Mouse (Mus musculus) left cerebral cortex, postnatal 10 days (tissue): ENCODE results near the gene Hinfp. TPM values are rescaled to one million over a fixed set of nuclear protein-coding genes. Genes with fewer than 3 reads are reported as not detected.
A peak's percentile ranks its signal among the peaks of the same experiment; 100 is the strongest.
"Not testable (repeated sequence)": the region's sequence is repeated elsewhere in the genome, so short reads cannot be mapped to it uniquely, and the experiment has no call there.

Experiments used
- DNase-seq, 2 experiments: peaks; one replicate each; pipeline ENCODE4 v3.0.0; 2021 to 2022; ENCODE audit warnings: low spot score in 2 of 2, mixed read lengths in 1 of 2; ENCODE audit errors: extremely low spot score in 1 of 2
- intact Hi-C: fragments of 180-260 bp; cut with DNase I; formaldehyde crosslinking; loops from one replicate; pipeline ENCODE4 v1.15.1; 2025
- total RNA-seq, 2 experiments: library from RNA; stranded (reverse); gene quantifications; 2 replicates each; pipeline ENCODE4 v1.2.3; 2021

Hinfp gene
- total RNA-seq, 2 experiments from 2014 or later, result 27.1 to 28.3 TPM

DNA sequence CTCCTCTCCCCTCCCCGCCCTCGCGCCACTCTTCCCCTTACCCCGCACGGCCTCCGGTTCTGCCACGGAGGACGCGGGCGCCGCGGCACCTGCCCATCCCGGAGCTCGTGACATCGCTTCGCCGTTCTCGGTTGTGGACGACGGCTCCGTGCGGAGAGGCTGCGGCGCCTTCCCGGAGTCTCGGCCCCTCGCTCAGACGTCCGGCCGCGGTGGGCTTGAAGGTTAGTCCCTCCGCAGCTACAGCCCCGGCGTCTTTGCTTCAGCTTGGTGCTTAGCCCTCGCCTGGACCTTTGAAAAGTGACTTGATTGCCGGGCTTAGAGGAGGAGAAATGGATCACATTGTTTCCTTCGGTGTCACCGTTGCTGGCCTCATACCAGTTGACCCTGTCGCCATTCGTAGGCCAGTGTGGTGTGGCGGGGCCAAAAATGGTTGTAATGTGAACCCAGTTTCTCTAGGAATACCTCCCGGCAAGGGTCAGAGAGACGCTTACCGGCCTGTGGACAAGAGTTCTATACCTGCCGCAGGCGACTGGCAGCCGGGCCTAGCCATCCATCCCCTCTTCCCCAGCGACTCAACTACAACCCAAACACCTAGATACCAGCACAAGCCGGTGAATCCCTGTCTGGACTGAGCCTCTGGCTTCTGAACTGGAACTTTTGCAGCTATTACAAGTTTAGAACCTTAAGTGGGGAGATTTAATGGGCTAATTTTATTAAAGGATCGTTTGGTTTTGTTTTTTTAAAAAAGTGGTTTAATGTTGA is 30.0 kb upstream of the Hinfp start:
- peak in 1 of 2 experiments; percentile 34 for DNase-seq
- intact Hi-C loops, result loop anchor here (10.0 kb wide), 1 partner anchor 211 kb away; no protein-coding TSS in a partner anchor

DNA sequence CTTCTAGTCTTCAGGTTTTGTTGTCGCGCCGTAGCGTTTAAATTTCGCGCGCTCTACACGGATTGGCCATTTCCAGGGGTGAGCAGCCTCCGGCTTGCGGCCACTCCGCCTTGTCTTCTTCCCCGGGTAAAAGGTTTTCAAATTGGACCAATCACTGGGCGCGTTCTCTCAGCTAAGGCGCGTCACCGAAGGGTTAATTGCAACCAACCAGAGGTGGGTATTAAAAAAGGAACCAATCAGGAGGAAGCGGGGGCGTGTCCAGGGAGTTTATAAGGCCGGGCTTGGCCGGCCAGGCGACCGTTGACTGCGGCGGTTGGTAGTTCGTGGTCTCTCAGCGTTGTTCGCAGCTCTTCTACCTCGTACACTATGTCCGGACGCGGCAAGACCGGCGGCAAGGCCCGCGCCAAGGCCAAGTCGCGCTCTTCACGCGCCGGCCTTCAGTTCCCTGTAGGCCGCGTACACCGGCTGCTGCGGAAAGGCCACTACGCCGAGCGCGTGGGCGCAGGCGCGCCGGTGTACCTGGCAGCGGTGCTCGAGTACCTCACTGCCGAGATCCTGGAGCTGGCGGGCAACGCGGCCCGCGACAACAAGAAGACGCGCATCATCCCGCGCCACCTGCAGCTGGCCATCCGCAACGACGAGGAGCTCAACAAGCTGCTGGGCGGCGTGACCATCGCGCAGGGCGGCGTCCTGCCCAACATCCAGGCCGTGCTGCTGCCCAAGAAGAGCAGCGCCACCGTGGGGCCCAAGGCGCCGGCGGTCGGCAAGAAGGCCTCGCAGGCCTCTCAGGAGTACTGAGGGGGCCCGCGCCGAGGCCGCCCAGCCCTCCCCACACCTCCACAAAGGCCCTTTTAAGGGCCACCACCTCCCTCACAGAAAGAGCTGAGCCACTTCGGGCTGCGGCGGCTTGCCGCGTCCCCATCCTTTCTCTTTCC is 29.2 kb upstream of the Hinfp start, which contains the start of gene H2afx:
TSS of gene H2afx (plus strand) at position 299 of the 935 bp plus-strand sequence.
- intact Hi-C loops, result loop anchor here (10.0 kb wide), 1 partner anchor 210 kb away; no protein-coding TSS in a partner anchor
- DNase-seq, result peak; percentile 98 to 100

DNA sequence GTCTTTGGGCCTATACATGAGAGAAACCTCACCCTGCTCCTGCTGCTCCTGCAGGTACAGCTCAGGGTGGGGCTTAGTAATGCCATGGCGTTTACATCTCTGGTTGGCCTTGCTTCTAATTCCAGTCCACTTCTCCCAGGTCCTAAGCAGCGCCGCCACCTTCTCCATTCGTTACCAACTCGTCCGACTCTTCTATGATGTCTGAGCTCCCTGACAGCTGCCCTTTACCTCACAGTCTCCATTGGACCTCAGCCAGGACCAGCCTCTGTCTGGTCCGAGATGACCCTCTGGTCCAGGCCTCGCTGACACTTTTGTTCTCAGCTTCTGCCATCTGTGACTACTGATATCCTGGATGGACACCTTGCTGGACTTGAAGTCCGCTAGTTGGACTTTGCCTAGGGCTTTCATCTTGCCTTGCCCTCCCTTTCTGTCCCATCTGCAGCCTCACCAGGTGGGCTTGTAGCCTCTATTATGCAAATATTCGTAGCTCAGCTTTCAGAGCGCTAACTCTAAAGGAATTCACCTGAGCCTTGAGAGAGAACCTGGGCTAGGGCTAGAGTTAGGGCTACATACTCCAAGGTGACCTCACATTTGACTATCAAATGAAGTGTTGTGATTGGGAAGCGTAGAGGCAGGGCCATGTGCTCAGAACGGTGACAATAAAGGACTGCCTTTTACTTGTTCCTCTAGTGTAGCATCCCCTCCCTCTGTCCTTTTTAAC is 27.6 kb upstream of the Hinfp start:
- intact Hi-C loops, result loop anchor here (10.0 kb wide), 1 partner anchor 208 kb away; no protein-coding TSS in a partner anchor
- DNase-seq, result peak in 1 of 2 experiments; percentile 43

DNA sequence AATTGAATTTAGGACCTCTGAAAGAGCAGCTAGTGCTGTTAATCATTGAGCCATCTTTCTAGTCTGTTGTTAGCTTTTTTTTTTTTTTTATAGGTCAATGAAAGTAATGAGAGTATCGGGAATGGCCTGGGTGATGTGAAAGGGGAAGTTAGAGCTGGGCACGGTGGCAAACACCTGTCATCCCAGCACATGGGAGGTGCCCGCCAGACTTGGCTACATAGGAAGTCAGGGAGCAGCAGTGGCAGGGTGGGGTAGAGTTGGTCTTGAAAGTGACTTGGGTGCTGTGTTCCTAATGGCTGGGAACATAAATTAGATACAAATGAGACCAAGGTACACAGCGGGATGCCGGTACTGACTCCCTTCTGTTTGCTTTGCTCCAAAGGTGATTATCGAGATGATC is 25.3 kb upstream of the Hinfp start:
- intact Hi-C loops, result loop anchor here (10.0 kb wide), 1 partner anchor 206 kb away; no protein-coding TSS in a partner anchor
- DNase-seq, result no peak

DNA sequence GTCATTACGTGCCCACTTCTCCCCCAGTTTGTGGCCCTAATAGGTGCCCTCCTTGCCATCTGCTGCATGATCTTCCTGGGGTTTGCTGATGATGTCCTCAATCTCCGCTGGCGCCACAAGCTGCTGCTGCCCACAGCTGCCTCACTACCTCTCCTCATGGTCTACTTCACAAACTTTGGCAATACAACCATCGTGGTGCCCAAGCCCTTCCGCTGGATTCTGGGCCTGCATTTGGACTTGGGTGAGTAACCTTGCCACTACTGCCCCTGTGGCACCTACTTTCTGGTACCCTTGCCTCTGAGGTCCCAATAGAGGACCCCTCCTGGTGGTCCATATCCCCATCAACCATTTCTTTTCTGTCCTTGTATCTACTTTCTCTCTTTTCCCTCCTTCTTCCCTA is 22.5 kb upstream of the Hinfp start:
- no peak for DNase-seq
- intact Hi-C loops, result no loop called here

DNA sequence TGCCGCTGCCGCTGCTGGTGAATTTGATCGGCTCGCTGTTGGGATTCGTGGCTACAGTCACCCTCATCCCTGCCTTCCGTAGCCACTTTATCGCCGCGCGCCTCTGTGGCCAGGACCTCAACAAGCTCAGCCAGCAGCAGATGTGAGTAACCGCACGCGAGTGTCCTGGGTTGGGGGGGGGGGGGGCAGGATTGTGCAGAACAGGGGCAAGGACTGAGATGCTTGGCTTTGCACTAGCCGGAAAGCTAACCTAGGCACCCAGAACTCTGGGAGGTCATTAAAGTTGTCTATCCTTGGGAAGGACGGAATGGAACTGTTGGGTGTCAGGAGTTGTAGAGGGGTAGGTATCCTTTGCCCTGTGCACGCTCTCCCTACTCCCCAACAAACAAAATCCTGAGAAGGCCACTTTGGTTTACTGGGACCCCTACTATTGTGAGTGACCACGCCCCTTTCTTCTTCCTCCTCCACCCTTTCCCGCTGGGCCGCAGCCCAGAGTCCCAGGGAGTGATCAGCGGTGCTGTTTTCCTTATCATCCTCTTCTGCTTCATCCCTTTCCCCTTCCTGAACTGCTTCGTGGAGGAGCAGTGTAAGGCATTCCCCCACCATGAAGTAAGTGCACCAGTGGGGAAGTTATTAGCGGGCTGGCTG is 21.7 kb upstream of the Hinfp start:
- intact Hi-C loops, result no loop called here
- no peak for DNase-seq

DNA sequence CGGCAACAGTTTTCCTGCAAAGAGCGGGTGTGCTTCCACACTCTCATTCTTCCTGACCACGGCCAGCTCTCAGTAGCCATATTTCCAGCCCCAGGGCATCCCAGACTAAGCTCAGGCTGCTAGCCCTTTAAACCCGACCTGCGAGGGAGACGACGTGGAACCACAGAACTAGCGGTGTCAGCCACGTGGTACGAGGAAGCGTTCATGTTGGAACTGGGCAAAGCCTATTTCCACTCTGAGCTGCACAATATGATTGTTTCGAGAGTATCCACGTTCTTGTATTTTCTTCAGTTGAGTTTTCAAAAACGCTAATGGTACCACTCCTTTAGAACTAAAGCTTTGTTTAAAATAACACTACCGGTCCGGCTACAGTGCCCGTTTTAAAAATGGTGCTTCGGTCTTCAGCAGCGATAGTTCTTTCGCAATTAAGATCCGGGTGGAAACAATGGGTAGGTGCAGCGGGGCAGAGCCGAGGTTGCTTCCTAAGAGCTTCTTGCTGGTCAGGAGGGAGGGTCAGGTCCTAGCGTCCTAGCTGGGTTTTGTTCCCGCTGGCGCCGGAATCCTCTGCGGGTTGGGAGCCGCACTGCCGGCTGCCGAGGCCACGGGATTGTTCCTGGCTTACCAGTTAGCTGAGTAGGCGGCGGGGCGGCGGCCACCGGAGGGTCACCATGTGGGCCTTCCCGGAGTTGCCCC is 21.0 kb upstream of the Hinfp start:
- intact Hi-C loops, result no loop called here
- peak; percentile 86 to 89 for DNase-seq

DNA sequence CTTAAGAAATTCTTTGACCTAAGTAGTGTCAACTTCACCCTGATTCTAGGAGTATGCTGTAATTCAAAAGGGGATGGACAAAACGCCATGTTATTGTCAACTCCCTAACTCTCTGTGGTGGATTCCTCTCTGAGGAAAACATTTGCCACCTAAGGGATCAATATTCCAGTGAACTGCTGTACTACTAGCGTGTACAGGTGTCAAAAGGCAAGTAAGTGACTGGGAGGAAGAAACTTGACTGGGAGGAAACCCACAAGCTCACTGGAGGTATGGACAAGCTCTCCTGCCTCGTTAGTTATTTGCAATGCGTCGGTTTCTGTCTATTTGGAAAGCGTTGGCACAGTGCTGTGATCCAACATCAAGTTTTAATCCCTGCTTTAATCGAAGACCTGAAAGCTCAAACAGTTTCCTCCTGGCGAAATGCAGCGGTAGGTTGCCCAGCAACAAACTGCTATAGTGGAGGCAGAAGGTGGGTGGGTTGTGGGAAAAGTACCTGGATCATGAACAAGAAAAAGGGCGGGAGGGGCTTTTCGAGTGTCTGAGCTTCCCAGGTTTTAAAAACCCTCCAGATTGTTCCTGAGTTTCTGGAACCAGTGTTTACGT is 20.4 kb upstream of the Hinfp start, which contains the start of gene Dpagt1:
TSS of gene Dpagt1 (plus strand) at position 252 of the 603 bp plus-strand sequence.
- no peak for DNase-seq
- intact Hi-C loops, result no loop called here

DNA sequence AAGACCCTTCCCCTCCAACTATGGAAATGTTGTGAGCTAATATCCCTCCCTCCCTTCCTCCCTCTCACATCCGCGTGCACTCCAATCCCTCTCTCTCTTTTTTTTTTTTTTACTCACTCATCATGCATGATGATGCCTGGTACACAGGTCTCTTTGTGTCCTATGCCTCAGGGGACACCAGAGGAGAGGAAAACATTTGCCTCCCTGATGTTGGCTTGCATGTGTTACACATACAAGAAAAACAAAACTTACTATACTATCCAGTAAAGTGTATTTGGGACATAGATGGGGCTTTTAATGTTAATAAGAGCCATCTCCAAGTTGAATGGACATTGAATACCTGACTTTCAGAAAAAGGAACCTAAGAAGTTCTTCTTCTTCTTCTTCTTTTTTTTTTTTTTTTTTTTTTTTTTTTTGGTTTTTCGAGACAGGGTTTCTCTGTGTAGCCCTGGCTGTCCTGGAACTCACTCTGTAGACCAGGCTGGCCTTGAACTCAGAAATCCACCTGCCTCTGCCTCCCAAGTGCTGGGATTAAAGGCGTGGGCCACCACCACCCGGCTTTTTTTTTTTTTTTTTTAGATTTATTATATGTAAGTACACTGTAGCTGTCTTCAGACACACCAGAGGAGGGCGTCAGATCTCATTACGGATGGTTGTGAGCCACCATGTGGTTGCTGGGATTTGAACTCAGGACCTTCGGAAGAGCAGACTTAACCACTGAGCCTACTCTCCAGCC is 19.7 kb upstream of the Hinfp start:
- DNase-seq, intact Hi-C loops: not testable (repeated sequence)

DNA sequence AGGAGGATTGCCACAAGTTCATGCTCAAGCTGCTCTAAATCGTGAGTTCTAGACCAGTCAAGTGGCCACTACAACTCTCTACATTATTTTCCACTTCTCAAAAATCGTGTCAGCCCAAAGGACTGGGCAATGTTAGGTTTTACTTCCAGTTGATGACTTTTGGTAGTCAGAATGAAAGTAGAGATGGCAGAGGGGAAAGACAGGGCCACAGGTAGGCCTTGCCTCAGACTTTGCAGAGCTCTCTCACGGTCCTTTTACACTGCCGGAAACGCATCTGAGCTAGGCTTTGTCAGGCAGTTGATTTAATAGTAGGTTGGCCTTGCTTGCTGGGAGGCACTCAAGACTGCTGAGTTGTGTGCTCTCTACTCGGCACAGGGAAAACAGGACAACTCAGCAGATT is 18.7 kb upstream of the Hinfp start:
- intact Hi-C loops, result no loop called here
- DNase-seq, result no peak

DNA sequence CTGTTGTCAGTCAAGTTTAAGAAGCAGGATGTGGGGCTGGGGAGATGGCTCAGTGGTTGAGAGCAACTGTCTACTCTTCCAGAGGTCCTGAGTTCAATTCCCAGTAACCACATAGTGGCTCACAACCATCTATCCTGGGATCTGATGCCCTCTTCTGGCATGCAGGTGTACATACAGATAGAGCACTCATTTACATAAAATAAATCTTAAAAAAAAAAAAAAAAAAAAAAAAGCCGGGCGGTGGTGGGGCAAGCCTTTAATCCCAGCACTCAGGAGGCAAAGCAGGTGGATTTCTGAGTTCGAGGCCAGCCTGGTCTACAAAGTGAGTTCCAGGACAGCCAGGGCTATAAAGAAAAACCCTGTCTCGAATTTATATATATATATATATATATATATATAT is 18.2 kb upstream of the Hinfp start:
- DNase-seq, intact Hi-C loops: not testable (repeated sequence)

DNA sequence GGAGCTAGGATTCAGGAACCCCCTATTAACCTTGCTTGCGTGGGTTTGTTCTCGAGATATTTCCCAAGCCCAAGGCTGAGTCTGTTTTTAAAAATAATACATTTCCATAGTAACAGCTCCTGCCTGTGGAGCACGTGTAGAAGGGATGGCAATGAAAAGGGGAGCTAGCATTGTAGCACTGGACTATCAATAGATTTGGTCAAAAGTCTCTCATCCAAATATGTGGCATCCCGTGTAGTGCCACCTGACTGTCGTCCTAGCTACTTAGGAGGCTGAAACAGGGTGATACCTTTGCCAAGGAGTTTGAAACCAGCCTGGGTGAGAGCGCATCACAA is 15.3 kb upstream of the Hinfp start:
- DNase-seq, result peak in 1 of 2 experiments; percentile 62
- intact Hi-C loops, result no loop called here

DNA sequence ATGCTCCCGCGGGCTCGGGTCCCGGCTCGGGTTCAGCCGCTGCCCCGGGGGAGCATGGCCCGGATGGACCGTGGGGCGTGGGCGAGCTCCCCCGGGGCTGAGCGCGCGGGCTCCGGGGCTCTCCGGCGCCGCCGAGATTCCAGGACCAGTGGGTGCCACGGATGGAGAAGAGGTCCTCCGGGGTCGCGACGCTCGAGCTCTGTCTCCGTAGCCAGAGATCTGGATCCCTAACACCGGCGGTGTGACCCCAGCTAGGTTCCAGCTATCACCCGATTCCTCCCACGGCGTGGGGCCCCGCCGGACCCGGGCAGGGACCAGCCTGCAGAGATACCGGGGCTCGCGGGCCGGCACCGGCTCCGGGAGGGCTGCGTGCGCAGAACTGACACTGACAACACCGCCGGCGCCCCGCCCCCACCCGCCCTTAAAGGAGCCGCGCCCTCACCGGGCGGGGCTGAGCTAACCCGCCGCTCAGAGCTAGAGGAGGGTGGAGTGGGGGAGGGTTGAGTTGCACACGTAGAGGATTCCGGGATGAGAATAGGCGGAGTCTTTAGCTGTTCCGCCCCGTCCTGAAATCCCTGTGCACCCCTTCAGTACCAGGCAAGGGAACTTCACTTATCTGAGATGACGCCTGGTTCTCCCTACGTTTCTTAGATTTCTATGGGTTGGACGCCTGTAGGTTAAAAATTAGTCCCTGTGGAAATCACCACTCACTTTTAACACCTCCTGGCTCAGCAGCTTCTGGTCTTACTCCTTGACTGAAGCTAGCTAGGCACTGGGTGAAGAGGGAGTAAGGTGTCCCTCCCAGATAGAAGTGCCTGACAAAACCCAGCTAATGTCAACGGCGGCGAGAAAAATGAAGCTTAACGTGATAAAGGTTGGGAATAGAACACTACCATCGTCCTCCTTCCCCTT is 14.7 kb upstream of the Hinfp start, which contains the start of gene C2cd2l:
TSS of gene C2cd2l (minus strand) at position 399 of the 912 bp plus-strand sequence.
- DNase-seq, result peak; percentile 94 to 96
- intact Hi-C loops, result no loop called here

DNA sequence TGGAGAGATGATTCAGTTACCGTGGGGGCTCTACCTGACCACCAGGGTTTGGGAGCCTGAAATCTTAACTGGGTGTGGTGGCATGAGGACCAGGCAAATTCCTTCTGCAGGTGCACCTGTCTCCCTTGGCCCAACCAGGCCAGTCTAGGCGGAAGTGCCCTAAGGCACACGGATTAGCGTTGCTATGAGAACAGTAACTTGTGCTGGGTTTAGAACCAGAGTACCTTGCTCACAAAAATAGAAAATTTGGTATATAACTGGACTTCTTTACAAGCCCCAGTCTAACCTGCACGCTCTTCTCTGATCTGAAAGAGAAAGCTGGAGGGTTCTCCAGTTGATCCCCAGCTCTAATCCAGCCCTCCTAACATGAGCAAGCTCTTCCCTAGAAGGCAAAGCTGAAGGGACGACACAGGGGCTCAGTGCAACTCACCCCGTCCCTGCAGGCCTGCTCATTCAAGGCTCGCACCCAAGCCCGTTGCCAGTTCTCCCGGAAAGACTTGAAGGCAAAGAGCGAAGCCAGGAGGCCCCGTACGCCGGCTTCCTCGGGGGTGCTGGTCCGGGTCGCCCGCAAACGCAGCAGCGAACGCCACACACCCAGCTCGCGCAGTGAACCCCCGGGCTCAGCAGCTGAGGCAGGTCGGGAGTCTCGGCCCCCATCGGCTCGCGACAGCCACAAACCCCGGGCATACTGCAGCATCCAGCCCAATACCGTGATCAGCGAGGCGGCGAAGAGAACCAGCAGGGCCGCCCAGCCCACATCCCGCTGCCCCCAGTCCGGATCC is 13.8 kb upstream of the Hinfp start:
- intact Hi-C loops, result no loop called here
- DNase-seq, result peak in 1 of 2 experiments; percentile 61

DNA sequence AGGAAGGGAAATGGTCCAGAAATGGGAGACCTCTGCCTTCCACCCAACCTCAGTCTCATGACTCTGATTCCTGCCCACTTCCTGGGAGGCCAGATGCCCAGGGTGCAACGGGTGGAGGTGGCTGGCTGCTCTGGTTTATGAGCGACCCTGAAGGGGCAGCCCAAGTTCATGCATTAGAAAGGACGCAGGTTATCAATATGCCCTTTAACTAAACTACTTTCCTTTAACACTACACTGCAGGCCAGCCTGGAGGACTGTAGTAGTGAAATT is 13.3 kb upstream of the Hinfp start:
- intact Hi-C loops, result no loop called here
- no peak for DNase-seq
